Mouse (Mus musculus): ENCODE results near the gene Sccpdh. TPM values are rescaled to one million over a fixed set of nuclear protein-coding genes. Genes with fewer than 3 reads are reported as not detected.

Gene Sccpdh
- polyA plus RNA-seq, 1 experiment from 2014 or later: 119 TPM

DNA sequence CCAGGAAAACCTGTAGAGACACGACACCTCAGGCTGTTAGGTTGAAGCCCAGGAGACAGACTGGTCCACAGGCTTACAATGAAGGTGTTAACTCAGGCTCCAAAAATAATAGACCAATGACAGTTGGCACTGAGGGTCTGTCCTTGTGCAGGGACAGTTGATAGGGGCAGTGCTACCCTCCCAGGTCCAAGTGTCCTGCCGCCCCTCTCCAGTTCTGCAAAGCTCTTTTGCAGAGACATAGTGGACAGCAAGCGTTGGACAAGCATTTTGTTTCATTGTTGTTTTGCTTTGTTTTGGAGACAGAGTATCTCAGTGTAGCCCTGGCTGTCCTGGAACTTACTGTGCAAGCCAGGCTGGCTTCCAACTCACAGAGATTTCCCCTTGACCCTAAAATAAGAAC is 63.4 kb downstream of the Sccpdh start:
- no peak for DNase-seq (ENCODE audit: low spot score)
- Histone ChIP-seq H3K4me1 (replicated peaks; ENCODE audit: control insufficient read depth, insufficient read depth, low read length) (no peaks in the 10 kb centered on the region), H3K27me3 (ENCODE audit: control insufficient read depth, insufficient read depth, low read length) (no peaks in the 10 kb centered on the region), H3K27ac (ENCODE audit: low read depth, low read length) (no peak overlapping the region), H3K9ac (ENCODE audit: low read depth, low read length) (no peak overlapping the region), H3K9me3 (ENCODE audit: control insufficient read depth, low read length) (no peaks in the 10 kb centered on the region), H3K4me3 (ENCODE audit: low read depth, low read length) (no peak overlapping the region), H3K36me3 (ENCODE audit: control insufficient read depth, insufficient read depth, low read length) (no peaks in the 10 kb centered on the region), H3K4me2 (replicated peaks; ENCODE audit: low read depth, low read length) (no peak overlapping the region)
- 90% methylated on average over 3 of the region's 3 CpGs for WGBS
- ATAC-seq (ENCODE audit: low FRiP score): no peak

DNA sequence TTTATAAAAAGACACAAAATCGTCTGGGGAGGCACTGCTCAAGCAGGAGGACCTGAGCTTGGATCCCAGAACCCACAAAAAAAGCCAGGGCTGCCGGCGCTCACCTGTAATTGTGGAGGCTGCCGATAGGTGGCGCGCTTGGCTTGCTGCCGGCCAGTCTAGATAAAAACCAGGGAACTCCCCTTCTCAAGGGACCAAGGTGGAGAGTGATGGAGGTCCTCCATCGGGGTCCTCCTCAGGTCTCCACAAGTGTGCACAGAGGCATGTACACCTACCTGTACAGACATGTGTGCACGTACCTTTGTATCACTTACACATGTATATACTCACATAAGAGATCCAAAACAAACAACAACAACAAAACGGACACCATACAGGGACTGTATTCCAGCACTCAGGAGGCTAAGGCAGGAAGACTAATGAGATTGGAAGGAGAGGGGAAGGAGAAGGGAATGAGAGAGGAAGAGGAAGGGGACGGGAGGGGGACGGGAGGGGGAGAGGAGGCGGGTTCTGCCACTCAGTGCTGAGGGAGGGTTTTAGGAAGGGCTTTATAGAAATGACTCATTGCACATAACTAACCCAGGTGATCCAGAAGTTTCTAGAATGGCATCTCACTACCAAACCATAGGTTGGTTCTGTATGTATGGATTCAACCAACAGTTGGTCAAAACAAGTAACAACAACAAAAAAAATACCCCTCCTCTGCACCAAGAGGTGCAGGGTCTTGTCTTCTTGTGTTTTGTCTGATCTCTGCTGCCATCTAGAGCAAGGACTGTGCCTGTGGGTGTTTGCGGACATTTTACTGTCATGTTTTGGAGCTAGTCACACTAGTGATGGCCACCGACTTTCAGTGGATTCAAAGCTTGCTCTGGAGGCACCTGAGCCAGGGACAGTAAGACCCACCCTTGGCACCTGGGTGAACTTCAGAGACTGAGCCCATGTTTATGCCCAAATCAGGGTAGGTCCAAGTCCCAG is 66.8 kb downstream of the Sccpdh start:
- 39% methylated on average over 15 of the region's 15 CpGs for WGBS

DNA sequence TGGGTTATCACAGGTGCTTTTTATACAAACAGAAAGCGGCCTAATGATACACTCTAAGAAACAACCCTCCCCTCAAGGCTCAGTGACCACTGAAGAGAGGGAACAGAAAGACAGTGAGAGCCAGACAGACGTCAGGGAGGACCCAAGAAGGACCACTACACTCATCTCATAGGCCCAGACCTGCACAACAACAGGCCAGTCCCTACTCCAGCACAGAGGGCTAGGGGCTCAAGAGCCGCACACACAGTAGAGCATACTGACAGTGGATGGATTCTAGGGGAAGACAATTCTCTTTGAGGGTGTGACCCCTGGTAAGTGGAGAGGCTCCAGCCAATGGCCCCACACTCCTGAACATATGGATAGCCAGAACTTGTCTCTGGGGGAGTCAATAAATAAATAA is 68.5 kb downstream of the Sccpdh start:
- H3K27me3 ChIP-seq (ENCODE audit: control insufficient read depth, insufficient read depth, low read length): no peaks in the 10 kb centered on the region

More for the DNA sequence above, 66.8 kb downstream of the Sccpdh start:
- H3K4me1 ChIP-seq (replicated peaks; ENCODE audit: control insufficient read depth, insufficient read depth, low read length): no peaks in the 10 kb centered on the region
- no peak overlapping the region for H3K27ac ChIP-seq (ENCODE audit: low read depth, low read length)
- no peak overlapping the region for H3K4me2 ChIP-seq (replicated peaks; ENCODE audit: low read depth, low read length)
- ATAC-seq (ENCODE audit: low FRiP score) (no peak), DNase-seq (ENCODE audit: low spot score) (peak; percentile 68)
- no peak overlapping the region for H3K4me3 ChIP-seq (ENCODE audit: low read depth, low read length)
- no peak overlapping the region for H3K9ac ChIP-seq (ENCODE audit: low read depth, low read length)
- H3K9me3 ChIP-seq (ENCODE audit: control insufficient read depth, low read length): no peaks in the 10 kb centered on the region
- H3K27me3 ChIP-seq (ENCODE audit: control insufficient read depth, insufficient read depth, low read length): no peaks in the 10 kb centered on the region
- H3K36me3 ChIP-seq (ENCODE audit: control insufficient read depth, insufficient read depth, low read length): no peaks in the 10 kb centered on the region

More for the DNA sequence above, 68.5 kb downstream of the Sccpdh start:
- H3K4me2 ChIP-seq (replicated peaks; ENCODE audit: low read depth, low read length): no peak overlapping the region
- WGBS: 87% methylated on average over 3 of the region's 3 CpGs
- ATAC-seq (ENCODE audit: low FRiP score) (no peak), DNase-seq (ENCODE audit: low spot score) (no peak)
- H3K27ac ChIP-seq (ENCODE audit: low read depth, low read length): no peak overlapping the region
- no peaks in the 10 kb centered on the region for H3K9me3 ChIP-seq (ENCODE audit: control insufficient read depth, low read length)
- H3K4me3 ChIP-seq (ENCODE audit: low read depth, low read length): no peak overlapping the region
- no peak overlapping the region for H3K9ac ChIP-seq (ENCODE audit: low read depth, low read length)
- no peaks in the 10 kb centered on the region for H3K4me1 ChIP-seq (replicated peaks; ENCODE audit: control insufficient read depth, insufficient read depth, low read length)
- H3K36me3 ChIP-seq (ENCODE audit: control insufficient read depth, insufficient read depth, low read length): no peaks in the 10 kb centered on the region

Other genes starting within 250 kb of the Sccpdh start
- 14.8 and 16.9 TPM in 2 replicates for gene Smyd3, start 150.2 kb upstream of the Sccpdh start, polyA plus RNA-seq (2014; fragmentation: Nextera tagmentation; extraction: Ambion mirVana)
- gene Tfb2m, start 121.9 kb upstream of the Sccpdh start, polyA plus RNA-seq (2014; fragmentation: Nextera tagmentation; extraction: Ambion mirVana): 26.8 and 31.4 TPM in 2 replicates
- 22.6 and 26.8 TPM in 2 replicates for gene Cnst, start 121.8 kb upstream of the Sccpdh start, polyA plus RNA-seq (2014; fragmentation: Nextera tagmentation; extraction: Ambion mirVana)
- not detected in 2 replicates for gene Kif28, start 77.1 kb downstream of the Sccpdh start, polyA plus RNA-seq (2014; fragmentation: Nextera tagmentation; extraction: Ambion mirVana)
- gene Gm10518, start 135.2 kb downstream of the Sccpdh start, polyA plus RNA-seq (2014; fragmentation: Nextera tagmentation; extraction: Ambion mirVana): 0.40 TPM in 1 of 2 replicates, not detected in the other
- 31.1 and 40.2 TPM in 2 replicates for gene Ahctf1, start 135.5 kb downstream of the Sccpdh start, polyA plus RNA-seq (2014; fragmentation: Nextera tagmentation; extraction: Ambion mirVana)